In the genomic region with DNA sequence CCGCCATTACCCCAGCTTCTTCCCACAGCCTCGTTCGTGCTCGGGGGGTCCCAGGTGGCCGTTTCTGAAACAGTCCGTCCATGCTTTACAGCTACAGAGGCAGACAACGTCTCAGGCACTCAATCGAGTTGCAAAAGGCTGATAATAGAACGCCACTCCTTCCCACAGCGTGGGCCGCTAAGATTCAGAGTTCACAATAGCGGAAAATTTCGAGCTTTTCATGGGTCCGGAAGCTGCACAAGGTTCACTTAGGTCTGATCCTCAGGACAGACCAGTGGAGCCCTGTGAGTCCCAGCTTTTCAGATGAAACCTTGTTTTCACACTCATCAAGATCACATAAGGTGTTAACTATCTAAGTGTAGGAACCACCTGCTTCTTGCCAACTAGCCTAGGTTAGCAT, we compare ENCODE assay signal across 27 mouse cellular contexts.
"Had no signal": no experiment of that assay in that cellular context is flagged by ENCODE, and none has a peak within 500 bp of the region (broad histone marks: within the 10 kb centered on the region; RNA-seq: fewer than 3 reads in every experiment).

No protein-coding gene starts in this region.

- H3K27ac ChIP-seq: heart, adult 2 months; heart, embryonic 13.5 days; heart, embryonic 15.5 days; hindbrain, embryonic 13.5 days; hindbrain, embryonic 15.5 days; hindbrain, postnatal 0 days; kidney, embryonic 15.5 days; kidney, postnatal 0 days; limb, embryonic 13.5 days; limb, embryonic 15.5 days; liver, embryonic 13.5 days; liver, embryonic 15.5 days had no signal

- DNase-seq: gastrocnemius, postnatal 14 days; gastrocnemius, postnatal 36 days; heart, adult 11 months; heart, adult 2 months; heart, postnatal 14 days; heart, postnatal 36 days; kidney, adult 18-20 months; kidney, adult 8-10 months; kidney, postnatal 14 days; kidney, postnatal 36 days; layer of hippocampus, adult 9-11 months; layer of hippocampus, postnatal 36 days; left cerebral cortex, postnatal 4 days; liver, embryonic 13.5 days had no signal

- H3K4me3 ChIP-seq: heart, adult 2 months; heart, embryonic 13.5 days; heart, embryonic 15.5 days; hindbrain, embryonic 13.5 days; hindbrain, embryonic 15.5 days; kidney, embryonic 15.5 days; limb, embryonic 13.5 days; limb, embryonic 15.5 days; liver, embryonic 13.5 days; liver, embryonic 15.5 days had no signal

- H3K9me3 ChIP-seq: heart, embryonic 13.5 days; heart, embryonic 15.5 days; hindbrain, embryonic 13.5 days; hindbrain, embryonic 15.5 days; kidney, embryonic 15.5 days; limb, embryonic 13.5 days; limb, embryonic 15.5 days; liver, embryonic 13.5 days; liver, embryonic 15.5 days had no signal

- H3K36me3 ChIP-seq: heart, embryonic 13.5 days; heart, embryonic 15.5 days; hindbrain, embryonic 13.5 days; hindbrain, embryonic 15.5 days; kidney, embryonic 15.5 days; limb, embryonic 13.5 days; limb, embryonic 15.5 days; liver, embryonic 13.5 days; liver, embryonic 15.5 days had no signal

- H3K4me1 ChIP-seq: hindbrain, embryonic 13.5 days; hindbrain, embryonic 15.5 days had no signal

- H3K27me3 ChIP-seq: hindbrain, embryonic 15.5 days; limb, embryonic 15.5 days; liver, embryonic 13.5 days; liver, embryonic 15.5 days had no signal

- H3K4me2 ChIP-seq: heart, embryonic 11.5 days; heart, embryonic 13.5 days; heart, embryonic 15.5 days; hindbrain, embryonic 13.5 days; hindbrain, embryonic 15.5 days; kidney, embryonic 15.5 days; limb, embryonic 13.5 days; limb, embryonic 15.5 days; liver, embryonic 11.5 days; liver, embryonic 13.5 days; liver, embryonic 15.5 days had no signal

- H3K9ac ChIP-seq: heart, embryonic 13.5 days; heart, embryonic 15.5 days; hindbrain, embryonic 13.5 days; hindbrain, embryonic 15.5 days; kidney, embryonic 15.5 days; limb, embryonic 13.5 days; limb, embryonic 15.5 days; liver, embryonic 13.5 days; liver, embryonic 15.5 days had no signal

- ATAC-seq: hindbrain, postnatal 0 days; intestine, embryonic 16.5 days had no signal
